Mouse (Mus musculus): ENCODE data around the gene Slc39a2.
"Not testable (repeated sequence)": the region's sequence is repeated elsewhere in the genome, so short reads cannot be mapped to it uniquely, and the experiment has no call there.

The Slc39a2 gene

DNA sequence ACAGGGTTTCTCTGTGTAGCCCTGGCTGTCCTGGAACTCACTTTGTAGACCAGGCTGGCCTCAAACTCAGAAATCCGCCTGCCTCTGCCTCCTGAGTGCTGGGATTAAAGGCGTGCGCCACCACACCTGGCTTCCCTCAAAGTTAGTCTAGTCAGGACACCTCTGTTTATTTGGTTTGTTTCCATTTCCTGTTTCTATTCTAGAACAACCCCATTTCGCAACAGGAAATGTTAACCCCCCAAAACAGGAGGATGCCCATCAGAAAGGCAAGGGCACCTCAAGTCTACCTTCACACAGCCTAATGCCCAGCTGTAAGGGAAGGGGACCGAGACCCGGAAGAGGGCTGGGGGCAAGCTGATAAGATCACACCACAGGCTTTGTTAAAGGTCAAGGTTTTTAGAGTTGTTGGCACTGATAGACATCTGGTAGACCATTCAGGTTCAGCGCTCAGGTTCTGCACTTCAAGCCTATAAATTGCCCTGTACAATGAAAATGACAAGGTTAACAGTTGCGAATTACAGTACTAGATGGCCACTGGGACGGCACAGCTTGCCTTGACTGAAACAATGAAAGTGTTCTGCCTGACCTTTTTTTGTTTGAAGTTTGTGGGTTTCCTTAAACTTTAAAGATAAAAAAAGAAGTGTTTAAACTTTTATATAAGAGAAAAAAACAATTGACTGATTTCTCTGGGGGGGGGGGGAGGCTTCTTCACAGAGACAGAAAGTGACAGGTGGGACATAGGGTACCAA, at the start of gene Slc39a2:
Slc39a2 (plus strand) TSS at position 699 of the 749 bp plus-strand sequence.
- no peak for DNase-seq (ENCODE audit: low spot score in 2 of 2)

DNA sequence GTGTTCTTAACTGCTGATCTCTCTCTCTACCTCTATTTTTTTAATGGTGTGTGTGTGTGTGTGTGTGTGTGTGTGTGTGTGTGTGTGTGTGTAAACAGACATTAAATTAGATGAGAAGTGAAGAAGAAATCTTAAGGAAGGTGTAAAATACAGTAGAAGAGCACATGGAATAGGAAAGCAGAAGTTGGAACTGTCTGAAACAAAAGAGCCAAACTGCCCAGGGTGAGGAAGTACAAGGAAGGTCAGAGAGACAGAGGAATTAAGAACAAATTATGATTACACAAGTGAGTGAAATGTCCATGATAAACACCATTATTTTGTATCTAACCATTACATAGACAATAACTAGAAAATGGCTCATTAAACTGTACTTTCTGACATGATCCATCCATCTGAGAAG, 48.8 kb upstream of the Slc39a2 start:
- no peak for DNase-seq (ENCODE audit: low spot score in 2 of 2)

DNA sequence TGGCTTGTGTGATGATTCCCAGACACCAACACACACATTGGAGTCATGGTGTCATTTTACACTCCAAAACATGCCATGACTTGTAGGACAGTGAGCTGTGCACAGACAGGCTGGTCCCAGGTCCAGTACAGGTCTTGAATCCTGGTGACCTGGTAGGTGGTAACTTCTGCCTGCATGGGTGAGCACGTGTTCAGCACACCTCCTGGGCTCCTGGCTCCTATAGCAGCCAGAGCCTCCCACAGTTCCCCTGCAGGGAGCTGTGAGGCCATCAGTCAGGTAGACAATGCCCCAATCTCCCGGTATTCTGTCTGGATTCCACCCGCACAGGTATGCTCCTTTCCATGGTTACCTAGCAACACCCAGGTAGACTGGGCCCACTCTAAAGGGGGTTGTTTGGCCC, 46.1 kb upstream of the Slc39a2 start:
- no peak for DNase-seq (ENCODE audit: low spot score in 2 of 2)

DNA sequence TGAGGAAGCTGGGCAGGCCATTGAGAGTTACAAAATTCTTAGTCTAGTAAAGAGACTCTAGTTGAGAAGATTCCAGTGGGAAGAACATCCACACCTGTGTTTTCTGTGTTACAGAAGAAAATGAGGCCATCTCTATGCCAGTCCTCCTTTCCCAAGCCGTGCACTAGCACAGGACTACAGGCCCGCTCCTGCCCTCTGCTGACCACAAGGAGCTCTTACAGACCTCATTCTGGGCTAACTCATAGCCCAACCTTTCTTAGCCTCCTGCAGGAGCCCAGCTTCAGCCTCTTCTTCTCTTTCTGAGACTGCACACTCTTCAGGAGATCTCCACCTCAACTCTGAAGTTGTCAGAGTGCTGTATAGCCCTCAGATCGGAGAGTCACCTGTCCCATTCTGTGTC, 41.7 kb upstream of the Slc39a2 start:
- not testable (repeated sequence) for DNase-seq (ENCODE audit: low spot score in 2 of 2)

DNA sequence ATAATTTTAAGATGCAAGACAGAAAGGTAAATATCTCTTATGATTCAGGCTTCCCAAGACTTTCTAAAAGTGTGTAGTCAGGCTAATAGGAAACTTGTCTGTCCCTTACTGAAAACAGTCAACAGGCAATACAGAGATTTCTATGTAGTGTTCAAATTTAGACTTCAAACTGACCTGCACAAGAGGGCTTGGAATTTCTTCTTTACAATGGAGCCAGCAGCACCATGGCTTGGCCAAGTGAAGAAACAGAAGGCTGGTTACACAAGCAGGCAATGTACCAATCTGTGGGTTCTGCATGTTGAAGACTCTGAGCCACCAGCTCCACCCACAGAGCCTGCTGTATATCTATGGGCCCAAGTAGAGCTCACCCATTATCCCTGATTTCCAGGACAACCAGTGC, 39.3 kb upstream of the Slc39a2 start, which contains the start of gene Ear6:
Ear6 (plus strand) TSS at position 301 of the 400 bp plus-strand sequence.
- DNase-seq (ENCODE audit: low spot score in 2 of 2) = no peak

DNA sequence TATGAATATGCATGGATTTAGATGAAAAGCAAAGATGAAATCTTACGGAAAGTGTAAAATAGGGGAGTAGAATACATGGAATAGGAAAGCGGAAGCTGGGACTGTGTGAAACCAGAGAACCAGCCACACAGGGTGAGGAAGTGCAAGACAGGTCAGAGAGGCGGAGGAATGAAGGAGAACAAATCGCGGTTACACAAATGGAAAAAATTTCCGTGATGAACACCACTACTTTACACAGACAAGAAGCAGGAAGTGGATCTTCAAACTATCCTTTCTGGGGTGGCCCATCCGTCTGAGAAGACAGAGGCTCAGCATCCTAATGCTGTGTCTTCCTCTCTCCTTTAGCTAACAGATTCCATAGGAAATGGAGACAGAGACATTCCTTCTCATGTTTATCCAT, 37.4 kb upstream of the Slc39a2 start:
- not testable (repeated sequence) for DNase-seq (ENCODE audit: low spot score in 2 of 2)

DNA sequence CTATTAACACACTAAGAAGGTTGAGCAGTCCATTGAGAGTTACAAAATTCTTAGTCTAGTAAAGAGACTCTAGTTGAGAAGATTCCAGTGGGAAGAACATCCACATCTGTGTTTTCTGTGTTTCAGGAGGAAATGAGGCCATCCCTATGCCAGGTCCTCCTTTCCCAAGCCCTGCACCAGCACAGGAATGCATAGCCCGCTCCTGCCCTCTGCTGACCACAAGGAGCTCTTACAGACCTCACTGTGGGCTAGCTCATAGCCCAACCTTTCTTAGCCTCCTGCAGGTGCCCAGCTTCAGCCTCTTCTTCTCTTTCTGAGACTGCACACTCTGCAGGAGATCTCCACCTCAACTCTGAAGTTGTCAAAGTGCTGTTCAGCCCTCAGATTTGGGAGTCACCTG, 29.1 kb upstream of the Slc39a2 start:
- DNase-seq (ENCODE audit: low spot score in 2 of 2) = not testable (repeated sequence)

DNA sequence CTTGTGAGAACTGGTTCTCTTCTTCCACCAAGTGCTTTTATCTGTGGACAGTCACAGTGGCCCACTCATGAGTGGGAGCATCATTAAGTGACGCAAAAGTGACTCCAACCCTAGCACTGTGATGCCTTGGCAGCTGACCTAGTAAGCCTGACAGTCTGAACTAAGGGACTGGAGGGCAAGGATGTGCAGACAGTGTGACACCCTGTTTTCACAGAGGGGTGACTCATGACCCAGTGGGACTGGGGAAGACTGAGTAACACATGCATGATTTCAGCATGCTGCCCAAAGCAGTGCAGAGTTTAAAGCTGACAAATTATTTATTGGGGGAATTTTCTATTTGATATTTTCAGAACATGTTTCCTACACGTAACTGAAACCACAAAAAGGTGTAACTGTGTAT, 21.9 kb upstream of the Slc39a2 start:
- DNase-seq (ENCODE audit: low spot score in 2 of 2) = no peak

DNA sequence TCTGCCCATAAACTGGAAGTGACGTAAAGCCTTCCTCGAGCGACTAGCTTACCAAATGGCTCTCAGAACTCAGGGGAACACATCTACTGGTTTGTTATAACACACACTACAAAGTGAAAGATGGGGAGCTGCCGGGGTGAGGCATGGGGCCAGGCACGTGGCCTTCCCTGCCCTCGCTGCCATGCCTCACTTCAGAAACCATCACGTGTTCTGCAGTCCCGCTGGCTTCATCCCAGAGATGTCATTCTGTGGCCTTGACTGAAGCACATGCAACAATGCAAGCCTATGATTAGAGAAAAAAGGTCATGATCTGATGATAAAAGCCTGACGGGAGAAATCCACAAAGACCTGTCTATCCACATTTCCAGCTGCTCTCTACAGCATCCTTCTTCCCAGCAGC, 20.9 kb upstream of the Slc39a2 start:
- DNase-seq (ENCODE audit: low spot score in 2 of 2) = no peak

DNA sequence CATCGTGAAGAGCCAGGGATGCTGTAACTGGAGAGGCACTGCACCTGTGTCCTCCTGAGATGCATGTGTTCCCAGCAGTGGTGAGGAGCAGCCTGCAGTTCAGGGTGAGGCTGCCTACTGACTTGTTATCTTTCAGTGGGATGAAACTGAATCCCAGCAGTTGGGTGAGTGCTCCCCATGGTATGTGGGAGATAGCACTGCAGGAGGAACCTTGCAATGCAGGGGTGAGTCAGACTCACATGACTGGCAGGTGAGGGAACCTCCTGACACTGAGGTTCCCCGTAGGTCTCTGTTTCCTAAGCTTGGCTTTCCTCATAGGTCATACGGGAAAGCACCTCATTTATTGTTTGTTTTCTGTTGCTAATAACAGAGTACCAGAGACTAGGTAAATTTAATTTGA, 15.2 kb upstream of the Slc39a2 start:
- DNase-seq (ENCODE audit: low spot score in 2 of 2) = no peak

DNA sequence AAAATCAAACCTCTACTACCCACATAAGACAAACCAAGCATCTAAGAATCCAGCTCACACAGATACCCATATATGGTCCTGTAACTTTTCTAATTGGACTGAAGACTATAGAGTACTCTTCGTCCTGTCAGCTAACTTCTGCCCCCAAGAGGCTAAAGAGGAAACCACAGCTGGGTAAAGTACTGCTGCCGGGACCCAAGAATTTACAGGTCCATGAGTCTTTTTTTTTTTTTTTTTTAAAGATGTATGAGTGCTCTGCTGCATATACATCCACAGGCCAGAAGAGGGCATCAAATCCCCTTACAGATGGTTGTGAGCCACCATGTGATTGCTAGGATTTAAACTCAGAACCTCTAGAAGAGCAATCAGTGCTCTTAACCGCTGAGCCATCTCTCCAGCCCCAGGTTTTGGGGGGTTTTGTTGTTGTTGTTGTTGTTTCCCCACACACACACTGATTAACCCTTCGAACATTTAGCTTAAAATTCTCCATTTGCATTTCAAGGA, 9.1 kb upstream of the Slc39a2 start:
- peak; percentile 58 to 87 for DNase-seq (ENCODE audit: low spot score in 2 of 2)

DNA sequence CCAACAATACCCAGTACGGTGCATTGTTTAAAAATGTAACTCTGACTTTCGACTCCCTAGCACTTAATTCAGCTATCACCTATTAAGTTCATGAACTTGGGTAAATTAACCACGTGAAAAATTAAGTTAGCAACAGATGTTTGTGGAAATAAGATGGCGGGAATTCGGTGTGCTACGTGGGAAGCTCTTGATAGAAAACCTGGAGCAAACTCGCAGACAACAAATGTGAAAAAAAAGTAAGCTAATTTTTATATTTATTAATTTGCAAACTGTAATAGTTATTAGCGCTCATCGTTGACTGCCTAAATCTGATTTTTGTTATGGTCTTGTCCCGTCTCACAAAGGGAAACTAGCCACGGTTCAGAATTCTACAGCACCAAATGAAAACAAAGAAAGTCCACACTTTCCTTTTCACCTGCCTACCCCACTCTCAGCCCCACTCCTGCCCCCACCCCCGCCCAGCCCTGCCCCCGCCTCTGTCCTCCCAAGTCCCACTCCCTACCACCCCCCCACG, 8.6 kb upstream of the Slc39a2 start:
- no peak for DNase-seq (ENCODE audit: low spot score in 2 of 2)

DNA sequence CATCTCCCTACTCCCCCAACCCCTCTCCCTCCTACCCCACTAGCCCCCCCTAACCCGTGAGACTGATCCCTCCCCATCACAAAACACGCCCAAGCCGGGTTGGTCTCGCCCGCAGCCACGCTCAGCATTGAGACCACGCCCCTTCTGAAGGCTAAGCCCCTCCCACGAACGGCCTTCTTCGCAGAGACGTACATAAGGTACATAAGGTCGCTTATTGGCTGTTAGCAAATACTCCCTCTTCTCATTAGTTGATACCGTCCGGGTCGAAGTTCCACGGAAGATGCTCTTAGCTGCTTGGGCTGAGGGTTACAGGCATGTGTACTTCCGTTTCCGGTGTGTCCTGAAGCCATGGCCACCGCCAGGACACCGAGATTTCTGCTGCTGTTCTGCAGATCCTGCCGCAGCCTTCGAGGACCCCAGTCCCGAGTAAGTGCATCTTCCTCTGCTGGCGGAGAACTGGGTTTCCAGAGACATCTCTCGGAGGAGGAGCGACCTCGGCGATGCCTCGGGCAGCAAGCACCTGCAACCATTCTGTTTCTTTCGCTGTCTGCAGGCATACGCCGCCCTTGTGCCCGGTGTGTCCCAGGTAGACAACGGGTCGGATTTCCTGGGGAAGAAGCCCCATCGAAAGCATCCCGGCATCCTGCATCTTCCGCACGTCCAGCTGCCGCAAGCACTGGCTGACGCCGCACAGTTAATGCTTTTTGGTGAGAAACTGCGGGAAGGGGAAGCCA, 7.9 kb upstream of the Slc39a2 start, which contains the start of gene Mettl17:
Mettl17 (plus strand) TSS at position 245 of the 734 bp plus-strand sequence.
- peak; percentile 95 for DNase-seq (ENCODE audit: low spot score in 2 of 2)

DNA sequence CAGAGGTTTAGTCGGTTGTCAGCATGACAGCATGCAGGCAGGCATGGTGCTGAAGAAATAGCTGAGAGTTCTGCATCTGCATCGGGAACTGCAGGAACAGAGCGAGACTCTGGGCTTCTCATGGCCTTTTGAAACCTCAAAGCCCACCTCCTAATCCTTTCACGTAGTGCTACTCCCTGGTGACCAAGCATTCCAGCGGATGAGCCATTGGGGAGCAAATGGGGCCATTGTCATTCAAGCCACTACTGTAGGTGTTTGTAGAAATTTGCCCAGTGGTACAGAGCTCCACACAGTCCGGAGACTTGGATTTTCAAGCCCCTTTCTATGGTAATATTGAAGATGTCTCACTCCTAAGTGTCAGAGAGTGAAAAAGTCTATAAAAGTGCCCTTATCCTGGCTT, 6.6 kb upstream of the Slc39a2 start:
- DNase-seq (ENCODE audit: low spot score in 2 of 2) = no peak

DNA sequence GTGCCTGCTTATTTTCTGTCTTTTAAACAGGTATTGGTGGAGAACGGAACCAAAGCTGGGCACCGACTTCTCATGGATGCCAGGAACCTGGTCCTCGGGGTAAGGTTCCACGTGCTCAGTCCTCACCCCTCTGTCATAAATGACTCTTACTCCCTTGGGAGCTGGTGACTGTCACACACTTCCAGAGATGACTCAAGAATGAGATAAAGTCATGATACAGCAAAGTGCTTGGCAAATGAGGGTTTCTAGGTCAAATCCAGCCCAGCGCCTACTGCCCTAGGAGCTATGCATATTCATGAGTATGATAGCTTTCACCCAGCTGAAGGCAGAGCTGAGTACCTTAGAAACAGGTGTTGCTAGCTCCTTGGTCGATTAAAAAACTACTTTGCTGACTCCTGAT, 2.9 kb upstream of the Slc39a2 start:
- DNase-seq (ENCODE audit: low spot score in 2 of 2) = no peak

DNA sequence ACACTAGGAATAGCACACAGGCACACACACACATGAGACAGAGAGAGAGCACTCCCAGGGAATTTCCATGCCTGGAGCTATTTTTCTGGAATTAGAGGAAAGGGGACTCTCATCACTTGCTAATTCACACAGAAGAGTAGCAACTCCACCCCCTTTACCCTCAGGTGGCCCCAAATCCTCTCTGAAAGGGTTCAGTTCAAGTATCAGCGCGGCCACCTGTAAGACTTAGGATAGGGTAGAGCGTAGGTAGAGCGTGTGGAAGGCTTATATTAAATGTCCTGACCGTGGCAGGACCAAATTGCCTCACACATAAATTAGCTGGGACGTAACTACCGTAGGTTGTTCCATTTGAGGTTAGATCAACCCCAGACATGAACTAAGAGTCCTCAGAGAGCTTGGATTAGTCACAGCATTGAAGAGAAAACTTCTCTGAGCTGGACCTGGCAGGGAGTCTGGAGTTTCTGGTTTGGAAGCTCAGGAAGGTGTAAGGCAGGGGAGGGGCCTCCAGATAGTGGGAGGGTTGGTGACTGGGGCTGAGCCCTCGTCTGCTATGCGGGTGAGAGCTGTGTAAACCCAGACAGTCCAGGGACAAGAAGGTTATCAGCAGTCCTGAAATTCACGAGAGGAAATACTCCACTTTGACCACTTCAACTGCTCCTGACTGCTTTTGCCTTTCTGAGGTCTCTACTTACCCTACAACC, 555 bp downstream of the Slc39a2 start:
- DNase-seq (ENCODE audit: low spot score in 2 of 2) = no peak

DNA sequence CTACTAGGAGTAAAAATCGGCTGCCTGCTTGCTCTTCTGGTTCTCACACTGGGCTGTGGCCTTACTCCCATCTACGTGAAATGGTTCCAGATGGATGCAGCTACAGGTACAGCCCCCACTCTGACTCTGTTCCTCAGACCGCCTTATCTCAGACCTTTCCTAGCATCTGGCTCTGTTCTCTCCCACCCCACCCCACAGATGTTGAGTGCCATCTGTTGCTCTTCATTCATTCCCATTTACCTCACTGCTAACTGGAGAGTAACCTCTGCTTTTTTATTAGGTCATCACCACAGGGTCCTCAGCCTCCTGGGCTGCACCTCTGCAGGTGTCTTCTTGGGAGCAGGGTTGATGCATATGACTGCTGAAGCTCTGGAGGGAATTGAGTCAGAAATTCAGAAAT, 1.1 kb downstream of the Slc39a2 start:
- no peak for DNase-seq (ENCODE audit: low spot score in 2 of 2)

DNA sequence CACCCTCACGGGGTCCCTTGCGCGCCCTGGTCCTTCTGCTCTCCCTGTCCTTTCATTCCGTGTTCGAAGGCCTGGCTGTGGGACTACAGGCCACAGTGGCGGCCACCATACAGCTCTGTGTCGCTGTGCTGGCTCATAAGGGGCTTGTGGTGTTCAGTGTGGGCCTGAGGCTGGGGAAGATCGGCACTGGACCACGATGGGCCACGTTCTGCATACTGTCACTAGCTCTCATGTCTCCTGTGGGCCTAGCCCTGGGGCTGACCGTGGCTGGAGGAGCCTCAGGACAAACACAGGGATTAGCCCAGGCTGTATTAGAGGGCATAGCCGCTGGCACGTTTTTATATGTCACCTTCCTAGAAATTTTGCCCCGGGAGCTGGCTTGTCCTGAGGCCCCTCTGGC, 2.4 kb downstream of the Slc39a2 start:
- DNase-seq (ENCODE audit: low spot score in 2 of 2) = no peak

DNA sequence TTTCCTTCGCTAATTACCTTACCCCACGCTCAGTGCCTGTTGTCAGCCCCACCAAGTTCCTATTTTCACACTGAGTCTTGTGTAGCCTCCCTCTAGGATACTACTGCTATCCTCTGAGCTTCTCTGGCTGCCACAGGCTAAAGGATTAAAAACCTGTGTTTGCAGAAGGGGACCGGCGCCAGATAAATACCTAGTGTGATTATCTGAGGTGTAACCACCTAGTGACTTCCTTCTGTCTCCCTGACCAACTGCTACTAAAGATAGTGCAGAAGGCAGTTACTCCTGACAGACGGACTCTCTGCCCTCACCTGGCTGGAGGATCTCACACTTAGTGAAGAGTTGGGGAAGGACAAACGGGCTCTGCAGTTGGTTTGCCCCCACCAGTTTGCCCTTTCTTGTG, 3.3 kb downstream of the Slc39a2 start:
- DNase-seq (ENCODE audit: low spot score in 2 of 2) = no peak

DNA sequence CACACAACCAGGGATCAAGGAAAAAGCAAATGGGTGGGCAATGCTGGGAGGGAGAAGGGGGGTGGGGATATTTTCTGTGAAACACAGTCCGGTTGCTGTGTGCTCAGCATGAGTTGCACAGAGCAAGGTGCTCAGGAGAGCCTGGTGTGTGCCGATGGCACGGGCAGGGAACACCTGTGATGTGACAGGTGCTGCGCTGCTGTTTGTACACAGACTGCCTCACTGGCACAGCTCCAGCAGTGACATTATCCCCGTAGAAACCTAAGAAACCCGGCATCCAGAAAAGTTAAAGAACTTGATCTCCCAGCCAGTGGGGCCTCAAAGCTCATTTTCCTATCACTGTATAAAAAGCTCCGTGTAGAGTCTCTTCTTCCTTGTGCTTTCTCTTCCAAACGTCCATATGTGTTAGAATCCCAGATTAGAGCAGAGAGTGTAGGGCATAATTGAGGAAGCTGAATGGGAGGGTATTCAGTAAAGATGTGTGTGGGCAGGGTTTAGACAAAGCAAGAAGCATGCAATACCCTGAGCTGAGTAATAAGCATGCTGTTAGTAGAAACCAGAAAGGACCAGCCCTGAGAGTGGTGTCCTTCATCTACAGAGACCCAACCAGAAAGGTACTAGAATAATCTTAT, 4.0 kb downstream of the Slc39a2 start:
- no peak for DNase-seq (ENCODE audit: low spot score in 2 of 2)

DNA sequence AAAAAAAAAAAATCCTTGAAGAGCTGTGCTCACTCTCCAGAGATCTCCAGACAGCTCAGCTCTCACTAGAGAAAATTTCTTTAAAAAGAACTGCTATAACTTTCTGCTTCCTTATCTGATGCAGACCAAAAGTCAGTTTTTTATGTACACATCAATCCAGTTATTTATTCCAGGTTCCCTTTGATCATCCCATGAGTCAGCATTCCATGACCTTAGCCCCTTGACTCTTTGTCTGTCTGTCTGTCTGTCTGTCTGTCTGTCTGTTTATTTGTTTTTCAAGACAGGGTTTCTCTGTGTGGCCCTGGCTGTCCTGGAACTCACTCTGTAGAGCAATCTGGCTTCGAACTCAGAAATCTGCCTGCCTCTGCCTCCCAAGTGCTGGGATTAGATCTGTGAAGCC, 6.7 kb downstream of the Slc39a2 start:
- no peak for DNase-seq (ENCODE audit: low spot score in 2 of 2)

Measured in left cerebral cortex, adult 9 months (tissue).